11 mouse cellular contexts compared by ENCODE assay signal in genomic region chr17:28332113-28332914, GRCm38 (mm10). TPM values are rescaled to one million over a fixed set of nuclear protein-coding genes. Genes with fewer than 3 reads are reported as not detected.
DNase-seq lines count a peak whose midpoint lies in the region; ATAC-seq and TF ChIP-seq lines count a peak whose summit lies in the region.
"Had no signal": no experiment of that assay in that cellular context is flagged by ENCODE, and none has a peak within 500 bp of the region (broad histone marks: within the 10 kb centered on the region; RNA-seq: fewer than 3 reads in every experiment).

No protein-coding gene starts in this region.

- peaks cover 34% of the 10 kb centered on the region; the same call in 1 of the 2 replicates for H3K4me1 ChIP-seq in kidney, postnatal 0 days (replicated peaks; ENCODE audit: insufficient read depth, low read length)
- peaks cover 48% of the 10 kb centered on the region for H3K4me1 ChIP-seq in embryonic facial prominence, embryonic 12.5 days
- peaks cover 17% of the 10 kb centered on the region for H3K4me1 ChIP-seq in liver, postnatal 0 days (ENCODE audit: insufficient read depth)

- no peak for ATAC-seq in kidney, postnatal 0 days (replicated peaks; ENCODE audit: low FRiP score, low read depth)
- ATAC-seq in embryonic facial prominence, embryonic 12.5 days (ENCODE audit: insufficient number of reproducible peaks, insufficient read depth, low FRiP score, low TSS enrichment): no peak
- no peak for ATAC-seq in liver, postnatal 0 days
- no peak for ATAC-seq in erythroid progenitor cell, adult 5-6 weeks (replicated peaks; ENCODE audit: low FRiP score, poor library complexity, severe bottlenecking)
- ATAC-seq: inflammation-experienced regulatory T-cells, adult 6 months had no signal

- no peak for TF ChIP-seq EP300 in liver, postnatal 0 days (IDR thresholded peaks at IDR 0.05; ENCODE audit: low read depth)

- 51% methylated on average over 13 of the region's 13 CpGs for WGBS in kidney, postnatal 0 days
- WGBS in embryonic facial prominence, embryonic 12.5 days: 47% methylated on average over 12 of the region's 13 CpGs
- 44% methylated on average over 13 of the region's 13 CpGs for WGBS in liver, postnatal 0 days (ENCODE audit: insufficient replicate concordance)

- no peak overlapping the region for H3K4me2 ChIP-seq in kidney, postnatal 0 days (ENCODE audit: low read length)
- 0 out of 2 replicates have a peak overlapping the region, but pooled peaks have one; percentile 5 for H3K4me2 ChIP-seq in embryonic facial prominence, embryonic 12.5 days (replicated peaks)
- H3K4me2 ChIP-seq in liver, postnatal 0 days (ENCODE audit: low read depth, low read length): no peak overlapping the region

- no peaks in the 10 kb centered on the region for H3K9me3 ChIP-seq in kidney, postnatal 0 days (replicated peaks; ENCODE audit: low read length)
- H3K9me3 ChIP-seq in embryonic facial prominence, embryonic 12.5 days: no peaks in the 10 kb centered on the region
- no peaks in the 10 kb centered on the region for H3K9me3 ChIP-seq in liver, postnatal 0 days (ENCODE audit: low read length)

- peak; percentile 51 for TF ChIP-seq CTCF in kidney, postnatal 0 days (IDR thresholded peaks at IDR 0.05; ENCODE audit: low read depth)
- TF ChIP-seq CTCF in liver, postnatal 0 days (IDR thresholded peaks at IDR 0.05; ENCODE audit: low read depth): 0 out of 2 replicates have a peak, but pooled peaks have one; percentile 21

- H3K36me3 ChIP-seq in kidney, postnatal 0 days (ENCODE audit: insufficient read depth, low read length): peaks cover 32% of the 10 kb centered on the region
- H3K36me3 ChIP-seq in embryonic facial prominence, embryonic 12.5 days: peaks cover 64% of the 10 kb centered on the region
- peaks cover 18% of the 10 kb centered on the region for H3K36me3 ChIP-seq in liver, postnatal 0 days (replicated peaks; ENCODE audit: insufficient read depth, low read length)

- peak overlapping the region; percentile 15; the same call in 1 of the 2 replicates for H3K9ac ChIP-seq in kidney, postnatal 0 days (ENCODE audit: low read depth, low read length)
- H3K9ac ChIP-seq in embryonic facial prominence, embryonic 12.5 days: 0 out of 2 replicates have a peak overlapping the region, but pooled peaks have one; percentile 19
- H3K9ac ChIP-seq in liver, postnatal 0 days (replicated peaks): no peak overlapping the region

- peak; percentile 25 for DNase-seq in embryo, embryonic 10 days (ENCODE audit: low spot score)
- no peak for DNase-seq in embryo, embryonic 11 days
- no peak for DNase-seq in kidney, postnatal 0 days (ENCODE audit: low spot score)
- DNase-seq in kidney, adult 8-10 months: no peak
- no peak for DNase-seq in liver, postnatal 0 days
- DNase-seq in MN1 (ENCODE audit: low spot score): no peak
- DNase-seq: adrenal gland, postnatal 10 days; cerebellum, postnatal 14 days had no signal

- H3K27ac ChIP-seq in kidney, postnatal 0 days: peak overlapping the region; percentile 44; the same call in 1 of the 2 replicates
- peak overlapping the region; percentile 67 for H3K27ac ChIP-seq in embryonic facial prominence, embryonic 12.5 days
- no peak overlapping the region for H3K27ac ChIP-seq in liver, postnatal 0 days (ENCODE audit: low read depth)

- no peak overlapping the region for H3K4me3 ChIP-seq in kidney, postnatal 0 days (replicated peaks; ENCODE audit: low read depth, low read length)
- no peak overlapping the region for H3K4me3 ChIP-seq in embryonic facial prominence, embryonic 12.5 days
- no peak overlapping the region for H3K4me3 ChIP-seq in liver, postnatal 0 days (ENCODE audit: low read depth, low read length)

- no peaks in the 10 kb centered on the region for H3K27me3 ChIP-seq in kidney, postnatal 0 days (ENCODE audit: insufficient read depth, low read length)
- H3K27me3 ChIP-seq in embryonic facial prominence, embryonic 12.5 days: no peaks in the 10 kb centered on the region
- H3K27me3 ChIP-seq in liver, postnatal 0 days (ENCODE audit: insufficient read depth, low read length): no peaks in the 10 kb centered on the region

RNA-seq across cellular contexts. Expression of gene Rpl10a, which starts 4.0 kb away (rescaled TPM):
- 645 and 750 TPM in 2 replicates for polyA plus RNA-seq in kidney, postnatal 0 days (2015; fragmentation: Nextera tagmentation; extraction: Ambion mirVana)
- polyA plus RNA-seq in embryonic facial prominence, embryonic 12.5 days (2016; fragmentation: Nextera tagmentation; extraction: Ambion mirVana): 496 and 505 TPM in 2 replicates
- 296 and 311 TPM in 2 replicates for polyA plus RNA-seq in liver, postnatal 0 days (2015; fragmentation: Nextera tagmentation; extraction: Ambion mirVana)
- 515 and 750 TPM in 2 replicates for total RNA-seq in erythroid progenitor cell, adult 5-6 weeks (2015; ENCODE audit: low replicate concordance)
- 184 and 203 TPM in 2 replicates for total RNA-seq in erythroid progenitor cell, adult 5-6 weeks (2017; ENCODE audit: low replicate concordance)

RNA-seq across cellular contexts. Expression of gene Tead3, which starts 18.3 kb away (rescaled TPM):
- polyA plus RNA-seq in kidney, postnatal 0 days (2015; fragmentation: Nextera tagmentation; extraction: Ambion mirVana): 7.7 and 8.5 TPM in 2 replicates
- polyA plus RNA-seq in embryonic facial prominence, embryonic 12.5 days (2016; fragmentation: Nextera tagmentation; extraction: Ambion mirVana): 14.1 and 17.9 TPM in 2 replicates
- 0.79 and 1.2 TPM in 2 replicates for polyA plus RNA-seq in liver, postnatal 0 days (2015; fragmentation: Nextera tagmentation; extraction: Ambion mirVana)
- total RNA-seq in erythroid progenitor cell, adult 5-6 weeks (2015; ENCODE audit: low replicate concordance): not detected in 2 replicates
- total RNA-seq in erythroid progenitor cell, adult 5-6 weeks (2017; ENCODE audit: low replicate concordance): not detected in 2 replicates
- polyA plus RNA-seq: inflammation-experienced regulatory T-cells, adult 6 months had no signal

RNA-seq across cellular contexts. Expression of gene Fance, which starts 19.0 kb away (rescaled TPM):
- polyA plus RNA-seq in kidney, postnatal 0 days (2015; fragmentation: Nextera tagmentation; extraction: Ambion mirVana): 24.9 and 29.5 TPM in 2 replicates
- polyA plus RNA-seq in embryonic facial prominence, embryonic 12.5 days (2016; fragmentation: Nextera tagmentation; extraction: Ambion mirVana): 37.0 and 38.4 TPM in 2 replicates
- 6.7 and 7.1 TPM in 2 replicates for polyA plus RNA-seq in liver, postnatal 0 days (2015; fragmentation: Nextera tagmentation; extraction: Ambion mirVana)
- total RNA-seq in erythroid progenitor cell, adult 5-6 weeks (2015; ENCODE audit: low replicate concordance): 9.7 and 10.5 TPM in 2 replicates
- total RNA-seq in erythroid progenitor cell, adult 5-6 weeks (2017; ENCODE audit: low replicate concordance): 0.76 and 9.8 TPM in 2 replicates

RNA-seq across cellular contexts. Expression of gene Tulp1, which starts 32.7 kb away (rescaled TPM):
- polyA plus RNA-seq in kidney, postnatal 0 days (2015; fragmentation: Nextera tagmentation; extraction: Ambion mirVana): 3.6 and 3.9 TPM in 2 replicates
- polyA plus RNA-seq in embryonic facial prominence, embryonic 12.5 days (2016; fragmentation: Nextera tagmentation; extraction: Ambion mirVana): 8.4 and 9.3 TPM in 2 replicates
- 0.18 and 0.33 TPM in 2 replicates for polyA plus RNA-seq in liver, postnatal 0 days (2015; fragmentation: Nextera tagmentation; extraction: Ambion mirVana)
- total RNA-seq in erythroid progenitor cell, adult 5-6 weeks (2015; ENCODE audit: low replicate concordance): not detected in 2 replicates
- not detected in 2 replicates for total RNA-seq in erythroid progenitor cell, adult 5-6 weeks (2017; ENCODE audit: low replicate concordance)
